Mouse (Mus musculus) thymus, adult 2 months (tissue): ENCODE measurements around the gene Gm45785.

Experiments used
- CTCF ChIP-seq: fragments of 200-500 bp; IDR thresholded peaks from 2 replicates; pipeline ENCODE4 v1.5.1; 2012; ENCODE audit warnings: mild to moderate bottlenecking, control low read depth, low read length, moderate library complexity, borderline replicate concordance; ENCODE audit not compliant: control insufficient read depth, poor library complexity, insufficient read depth; ENCODE audit errors: extremely low read depth
- POLR2A ChIP-seq: fragments of 200-500 bp; IDR thresholded peaks from 2 replicates; pipeline ENCODE4 v1.6.1; 2012; ENCODE audit warnings: mild to moderate bottlenecking, low read length, control low read depth, moderate library complexity; ENCODE audit not compliant: control insufficient read depth, poor library complexity, insufficient read depth; ENCODE audit errors: extremely low read depth

- TF ChIP-seq CTCF, result no peak
- TF ChIP-seq POLR2A, result no peak
Measured at GRCm38 (mm10) chr7:140780548-140780947, 75.6 kb downstream of the Gm45785 start.
